In genomic region chr7:51879136-51879723, GRCm38 (mm10) we compare ENCODE assay signal across 8 mouse cellular contexts. TPM values are rescaled to one million over a fixed set of nuclear protein-coding genes. Genes with fewer than 3 reads are reported as not detected.
DNase-seq lines count a peak whose midpoint lies in the region; ATAC-seq lines count a peak whose summit lies in the region.

No protein-coding gene starts in this region.

- H3K27ac ChIP-seq in hindbrain, embryonic 12.5 days, result peak overlapping the region; percentile 89
- H3K27ac ChIP-seq in macrophage, result no peak overlapping the region

- peak overlapping the region; percentile 60 for H3K4me2 ChIP-seq in hindbrain, embryonic 12.5 days (replicated peaks)

- H3K4me3 ChIP-seq in hindbrain, embryonic 12.5 days, result peak overlapping the region; percentile 39
- H3K4me3 ChIP-seq in macrophage (ENCODE audit: inconsistent target), result peak overlapping the region; percentile 20; the same call in 1 of the 2 replicates

- no peaks in the 10 kb centered on the region for H3K9me3 ChIP-seq in hindbrain, embryonic 12.5 days (replicated peaks)

- no peaks in the 10 kb centered on the region for H3K79me2 ChIP-seq in macrophage (ENCODE audit: inconsistent target)

- peak; percentile 34 for DNase-seq in R1 (ENCODE audit: low read depth, low spot score)
- DNase-seq in cerebellum, postnatal 10 days, result peak; percentile 50 to 54
- peak; percentile 37 to 45 for DNase-seq in frontal cortex, postnatal 14 days (ENCODE audit: low spot score in 2 of 2)
- DNase-seq in left cerebral cortex, adult 9 months (ENCODE audit: low spot score in 2 of 2), result peak; percentile 33 to 69
- peak; percentile 77 for DNase-seq in retina, embryonic 14.5 days (ENCODE audit: low spot score)
- DNase-seq in thymus, postnatal 36 days, result peak; percentile 45 to 55

- no peaks in the 10 kb centered on the region for H3K27me3 ChIP-seq in hindbrain, embryonic 12.5 days

- H3K4me1 ChIP-seq in hindbrain, embryonic 12.5 days, result peaks cover 2% of the 10 kb centered on the region; the same call in 1 of the 2 replicates

- H3K9ac ChIP-seq in hindbrain, embryonic 12.5 days, result peak overlapping the region; percentile 64

- no peaks in the 10 kb centered on the region for H3K36me3 ChIP-seq in hindbrain, embryonic 12.5 days
- no peaks in the 10 kb centered on the region for H3K36me3 ChIP-seq in macrophage (ENCODE audit: inconsistent target)

- WGBS in hindbrain, embryonic 12.5 days, result under 1% methylated on average over 17 of the region's 17 CpGs
- WGBS in macrophage (ENCODE audit: missing documents), result 2% methylated on average over 17 of the region's 17 CpGs

- ATAC-seq in hindbrain, embryonic 12.5 days (ENCODE audit: low FRiP score), result peak; percentile 95

RNA-seq across cellular contexts. Expression of gene Fancf, which starts 17.2 kb away (rescaled TPM):
- 14.0 and 15.4 TPM in 2 replicates for polyA plus RNA-seq in hindbrain, embryonic 12.5 days (2016; fragmentation: Nextera tagmentation; extraction: Ambion mirVana)
- total RNA-seq in macrophage (2018; cell fraction: chromatin; rRNA removed), result 1 to 10 TPM in 10 of 26 experiments, under 1 TPM in 6, not detected in 10; 0.29 to 3.7 (median 1.2) TPM
- total RNA-seq in macrophage (2018; cell fraction: cytosol; rRNA removed), result 1 to 10 TPM in 20 of 26 experiments, under 1 TPM in 6; 0.33 to 2.7 (median 1.6) TPM
- 1 to 10 TPM in 13 of 26 experiments, under 1 TPM in 8, not detected in 5; 0.44 to 7.8 (median 1.4) TPM for total RNA-seq in macrophage (2018; cell fraction: nucleus; rRNA removed)
- polyA plus RNA-seq in macrophage (2018), result 1.4 to 4.0 TPM (median 2.2 TPM) in 3 replicates

RNA-seq across cellular contexts. Expression of gene Gas2, which starts 17.4 kb away (rescaled TPM):
- polyA plus RNA-seq in hindbrain, embryonic 12.5 days (2016; fragmentation: Nextera tagmentation; extraction: Ambion mirVana), result 53.1 and 54.3 TPM in 2 replicates
- total RNA-seq in macrophage (2018; cell fraction: chromatin; rRNA removed), result 10 to 100 TPM in 1 of 26 experiments, 1 to 10 TPM in 21, under 1 TPM in 3, not detected in 1; 0.34 to 18.6 (median 2.6) TPM
- 1 to 10 TPM in 17 of 26 experiments, under 1 TPM in 9; 0.59 to 2.2 (median 1.1) TPM for total RNA-seq in macrophage (2018; cell fraction: cytosol; rRNA removed)
- total RNA-seq in macrophage (2018; cell fraction: nucleus; rRNA removed), result 1 to 10 TPM in 24 of 26 experiments, under 1 TPM in 2; 0.58 to 5.3 (median 2.0) TPM
- polyA plus RNA-seq in macrophage (2018), result 0.86 to 1.8 TPM (median 1.4 TPM) in 3 replicates

Comparison
In these comparisons a context has a peak if more than half of its experiments do, and no peak if none do; other contexts are left out.
1. RNA of gene Gas2, which starts 17.4 kb away (polyA plus RNA-seq): 53.1 to 54.3 TPM in hindbrain, embryonic 12.5 days; 0.86 to 1.8 TPM in macrophage; every median in the first group is over 10 times any median in the second.
2. Peak in every context shown above with its lines, with median percentiles within 50 percentile points of each other: DNase-seq.